Mouse (Mus musculus) C2C12 (cell line): ENCODE data around the gene Fabp3. TPM values are rescaled to one million over a fixed set of nuclear protein-coding genes. Genes with fewer than 3 reads are reported as not detected.
A peak's percentile ranks its signal among the peaks of the same experiment; 100 is the strongest.

Source experiments
- H3K27me3 ChIP-seq: one replicate; pipeline ENCODE4 v1.6.1; 2011; ENCODE audit not compliant: control insufficient read depth, insufficient read depth, insufficient read length
- H3K36me3 ChIP-seq: one replicate; pipeline ENCODE4 v1.6.1; 2011; ENCODE audit not compliant: control insufficient read depth, insufficient read depth
- H3K4me3 ChIP-seq: one replicate; pipeline ENCODE4 v1.5.1; 2011; ENCODE audit warnings: mild to moderate bottlenecking, control low read depth; ENCODE audit not compliant: poor library complexity, insufficient read depth, severe bottlenecking
- H3K79me2 ChIP-seq: one replicate; pipeline ENCODE4 v1.6.1; 2011; ENCODE audit not compliant: control insufficient read depth, insufficient read depth
- H3K79me3 ChIP-seq: one replicate; pipeline ENCODE4 v1.6.1; 2011; ENCODE audit warnings: low read depth, control low read depth
- H3ac ChIP-seq: one replicate; pipeline ENCODE3; 2011; ENCODE audit warnings: low read depth; ENCODE audit not compliant: control insufficient read depth, insufficient read length
- CEBPB ChIP-seq: IDR thresholded peaks from one replicate; pipeline ENCODE4 v1.6.1; 2011; ENCODE audit warnings: low read depth, mild to moderate bottlenecking, control low read depth, moderate library complexity
- CTCF ChIP-seq: IDR thresholded peaks from one replicate; pipeline ENCODE4 v1.5.1; 2011; ENCODE audit not compliant: control insufficient read depth, insufficient read depth, insufficient read length
- FOSL1 ChIP-seq: IDR thresholded peaks from one replicate; pipeline ENCODE4 v1.8.0; 2011; ENCODE audit warnings: mild to moderate bottlenecking, low read length; ENCODE audit not compliant: poor library complexity, insufficient read depth, severe bottlenecking
- MAX ChIP-seq: IDR thresholded peaks from one replicate; pipeline ENCODE4 v1.6.1; 2011; ENCODE audit warnings: mild to moderate bottlenecking, control low read depth
- MYOD1 ChIP-seq: IDR thresholded peaks from one replicate; pipeline ENCODE4 v1.6.1; 2011; ENCODE audit warnings: low read depth; ENCODE audit not compliant: control insufficient read depth, insufficient read length
- MYOG ChIP-seq: IDR thresholded peaks from one replicate; pipeline ENCODE4 v1.6.1; 2011; ENCODE audit not compliant: control insufficient read depth, insufficient read length; ENCODE audit errors: extremely low read depth
- USF1 ChIP-seq: IDR thresholded peaks from one replicate; pipeline ENCODE4 v1.6.1; 2011; ENCODE audit warnings: low read depth, mild to moderate bottlenecking, control low read depth, moderate library complexity
- long read RNA-seq, 2 experiments: library from polyadenylated mRNA; unstranded; transcript quantifications; one replicate each; pipeline ENCODE4 v2.0.0; 2019 to 2020
- polyA plus RNA-seq: library from polyadenylated mRNA; unstranded; fragments of >200 nt; fragmentation: generic; extraction: Trizol; gene quantifications from one replicate; pipeline ENCODE4 v1.2.1, GENCODE M21; 2012; ENCODE audit warnings: missing spikeins

Fabp3 gene
- 14.5 TPM for polyA plus RNA-seq
- long read RNA-seq, experiment 1, transcript Fabp3-201 (4 exons, 823 nt): major isoform, 6 of 7 reads
- long read RNA-seq, experiment 1, partial matches to known transcripts: 1 of 7 reads
- long read RNA-seq, experiment 1, other reads (novel, unspliced or antisense): 0 of 7 reads
- long read RNA-seq, experiment 2, partial matches to known transcripts: 0 of 1 reads
- long read RNA-seq, experiment 2, other reads (novel, unspliced or antisense): 0 of 1 reads

DNA sequence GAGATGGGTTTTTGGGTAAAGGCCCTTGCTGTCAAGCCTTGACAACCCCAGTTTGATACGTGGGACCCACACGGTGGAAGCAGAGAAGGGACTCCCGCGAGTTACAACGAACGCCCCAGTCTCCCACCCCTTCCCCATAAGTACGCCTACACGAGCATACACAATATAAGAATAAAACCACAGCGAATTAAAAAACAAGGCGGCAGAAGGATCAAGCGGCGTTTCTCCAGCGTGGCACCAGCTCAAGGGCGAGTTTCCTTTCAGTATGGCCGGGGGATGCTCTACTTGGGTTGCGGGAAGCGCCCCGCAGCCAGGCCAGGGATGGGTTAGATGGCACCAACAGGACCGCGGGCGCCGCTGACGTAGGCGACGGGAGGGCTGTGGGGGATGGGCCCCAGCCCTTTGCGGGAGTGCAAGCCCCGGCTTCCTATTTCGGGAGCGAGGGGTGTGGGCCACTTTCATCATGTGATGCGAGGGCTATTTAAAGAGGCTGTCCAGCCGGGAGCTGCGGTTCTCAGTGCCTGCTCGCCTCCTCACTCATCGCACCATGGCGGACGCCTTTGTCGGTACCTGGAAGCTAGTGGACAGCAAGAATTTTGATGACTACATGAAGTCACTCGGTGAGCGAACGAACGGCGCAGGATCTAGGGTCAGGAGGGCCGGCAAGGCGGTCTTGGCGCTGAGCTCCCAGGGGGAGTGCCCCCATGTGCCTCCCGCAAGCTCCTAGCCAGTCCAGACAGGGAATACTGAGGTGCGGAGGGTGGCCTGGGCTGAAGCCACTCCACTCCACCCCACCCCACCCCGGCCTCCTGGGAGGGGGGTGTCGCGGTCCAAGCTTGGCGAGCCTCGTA, at the start of gene Fabp3, which contains the start of gene Gm10570:
Gene Fabp3, plus strand, starts transcription at position 365 of the 851 bp plus-strand sequence.
Gene Gm10570, minus strand, starts transcription at position 444 of the 851 bp plus-strand sequence.
- Histone ChIP-seq H3K27me3 (no peaks in the 10 kb centered on the region), H3ac (peak within 1 kb of the TSS; percentile 26), H3K4me3 (no peak within 1 kb of the TSS), H3K79me3 (no peaks in the 10 kb centered on the region), H3K36me3 (no peaks in the 10 kb centered on the region), H3K79me2 (no peaks in the 10 kb centered on the region)
- no peak for TF ChIP-seq MYOD1
- no peak for TF ChIP-seq CEBPB
- no peak for TF ChIP-seq FOSL1
- TF ChIP-seq CTCF: no peak
- TF ChIP-seq USF1: no peak
- no peak for TF ChIP-seq MAX
- TF ChIP-seq MYOG: no peak

GRCm38 (mm10) chr4:130260406-130260805, 48.0 kb upstream of the Fabp3 start:
- H3K4me3 ChIP-seq: no peak overlapping the region
- H3K79me2 ChIP-seq: no peaks in the 10 kb centered on the region
- no peak overlapping the region for H3ac ChIP-seq
- TF ChIP-seq CEBPB (no peak), FOSL1 (no peak), MAX (no peak), USF1 (no peak)
- no peaks in the 10 kb centered on the region for H3K27me3 ChIP-seq
- no peaks in the 10 kb centered on the region for H3K79me3 ChIP-seq
- H3K36me3 ChIP-seq: no peaks in the 10 kb centered on the region

- Histone ChIP-seq H3K27me3 (no peaks in the 10 kb centered on the region), H3K79me3 (no peaks in the 10 kb centered on the region), H3K36me3 (no peaks in the 10 kb centered on the region), H3K79me2 (no peaks in the 10 kb centered on the region), H3K4me3 (no peak overlapping the region), H3ac (no peak overlapping the region)
- TF ChIP-seq FOSL1: no peak
Observed at GRCm38 (mm10) chr4:130264131-130264530, 44.3 kb upstream of the Fabp3 start.

- no peak for TF ChIP-seq MYOD1
- TF ChIP-seq CEBPB: no peak
- TF ChIP-seq FOSL1: no peak
- TF ChIP-seq CTCF: peak; percentile 61
- no peak for TF ChIP-seq MYOG
- H3K36me3 ChIP-seq: no peaks in the 10 kb centered on the region
- no peaks in the 10 kb centered on the region for H3K27me3 ChIP-seq
- H3K79me2 ChIP-seq: no peaks in the 10 kb centered on the region
- H3K79me3 ChIP-seq: no peaks in the 10 kb centered on the region
- no peak overlapping the region for H3K4me3 ChIP-seq
- H3ac ChIP-seq: no peak overlapping the region
Observed at GRCm38 (mm10) chr4:130264698-130265349, 43.6 kb upstream of the Fabp3 start.

DNA sequence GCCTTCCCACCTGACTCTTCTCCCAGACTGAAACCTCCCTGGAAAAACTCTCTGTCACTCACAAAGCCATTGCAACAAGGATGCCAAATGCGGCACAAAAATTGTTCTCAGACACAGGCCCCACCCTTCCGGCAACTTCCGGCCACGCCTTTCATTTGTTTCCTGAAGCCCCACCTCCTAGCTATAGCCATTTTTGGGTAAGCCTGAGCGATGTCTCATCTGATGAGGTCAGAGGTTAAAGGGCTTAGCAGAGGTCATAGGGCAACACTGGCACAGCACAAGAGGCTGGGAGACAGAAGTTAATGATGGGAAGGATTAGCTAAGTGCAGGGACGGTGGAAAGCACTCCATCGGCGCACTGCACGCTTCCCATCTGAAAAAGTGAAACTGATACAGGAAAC, 41.8 kb upstream of the Fabp3 start:
- no peaks in the 10 kb centered on the region for H3K79me3 ChIP-seq
- H3K36me3 ChIP-seq: no peaks in the 10 kb centered on the region
- no peak overlapping the region for H3K4me3 ChIP-seq
- H3K27me3 ChIP-seq: no peaks in the 10 kb centered on the region
- no peak overlapping the region for H3ac ChIP-seq
- no peak for TF ChIP-seq MYOD1
- no peak for TF ChIP-seq CTCF
- TF ChIP-seq USF1: no peak
- no peak for TF ChIP-seq MAX
- no peak for TF ChIP-seq MYOG
- TF ChIP-seq FOSL1: no peak
- no peak for TF ChIP-seq CEBPB
- no peaks in the 10 kb centered on the region for H3K79me2 ChIP-seq
